Mouse (Mus musculus) stomach, postnatal 0 days (tissue): ENCODE data around the gene Npvf.

Experiments
- CTCF ChIP-seq: IDR thresholded peaks from 2 replicates; pipeline ENCODE4 v1.5.1; 2016; ENCODE audit warnings: antibody characterized with exemption, low read depth, mild to moderate bottlenecking, moderate library complexity
- EP300 ChIP-seq: optimal IDR thresholded peaks from 2 replicates; pipeline ENCODE3; 2016; ENCODE audit warnings: antibody characterized with exemption

DNA sequence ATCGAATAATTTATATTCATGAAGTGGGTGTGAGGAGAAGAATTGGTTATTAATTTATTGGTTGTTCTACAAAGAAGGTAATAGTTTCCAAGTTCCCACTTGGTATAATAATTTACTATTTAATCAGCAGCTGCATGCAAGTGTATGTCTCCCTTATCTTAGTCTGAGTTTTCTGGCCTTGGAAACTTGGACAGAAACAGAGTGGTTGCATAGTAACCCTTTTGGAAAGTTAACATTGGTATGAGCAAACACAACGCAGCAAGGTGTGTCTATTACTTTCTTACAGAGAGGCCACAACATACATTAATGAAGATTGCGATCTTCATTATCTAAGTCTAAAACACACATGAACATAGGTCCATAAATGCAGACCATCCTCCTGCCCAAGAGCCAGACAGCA lies 10.0 kb upstream of the Npvf start:
- TF ChIP-seq CTCF (no peak), EP300 (no peak)
